8 mouse cellular contexts compared by ENCODE assay signal in genomic region chr5:111059140-111059921, GRCm38 (mm10).
DNase-seq lines count a peak whose midpoint lies in the region; ATAC-seq and TF ChIP-seq lines count a peak whose summit lies in the region.

No protein-coding gene starts in this region.

- no peak for TF ChIP-seq EP300 in heart, adult 2 months (IDR thresholded peaks at IDR 0.05; ENCODE audit: insufficient read depth, low read depth, low read length)

- no peak overlapping the region for H3K9ac ChIP-seq in heart, adult 2 months (ENCODE audit: low read depth, low read length)
- no peak overlapping the region for H3K9ac ChIP-seq in heart, embryonic 11.5 days (ENCODE audit: low read depth, low read length)
- no peak overlapping the region for H3K9ac ChIP-seq in limb, embryonic 15.5 days

- intact Hi-C loops in heart, adult 2 months (cut with DNase I) = loop anchor here (5.0 kb wide), 1 partner anchor 77 kb away; no protein-coding TSS in a partner anchor

- no peaks in the 10 kb centered on the region for H3K27me3 ChIP-seq in heart, adult 2 months (ENCODE audit: control insufficient read depth, insufficient read depth, low read length)
- peaks cover 42% of the 10 kb centered on the region for H3K27me3 ChIP-seq in heart, embryonic 11.5 days (ENCODE audit: control insufficient read depth, insufficient read depth, low read length)
- H3K27me3 ChIP-seq in limb, embryonic 15.5 days = no peaks in the 10 kb centered on the region

- no peak for TF ChIP-seq CTCF in heart, adult 2 months (IDR thresholded peaks at IDR 0.05)

- peaks cover 1% of the 10 kb centered on the region; the same call in 1 of the 2 replicates for H3K79me2 ChIP-seq in heart, adult 2 months (replicated peaks; ENCODE audit: control insufficient read depth, insufficient read depth, low read length)

- no peak overlapping the region for H3K4me2 ChIP-seq in heart, embryonic 11.5 days
- no peak overlapping the region for H3K4me2 ChIP-seq in limb, embryonic 15.5 days

- H3K4me1 ChIP-seq in heart, adult 2 months (ENCODE audit: control insufficient read depth, insufficient read depth, low read length) = peaks cover 14% of the 10 kb centered on the region
- H3K4me1 ChIP-seq in heart, embryonic 11.5 days (ENCODE audit: control insufficient read depth, insufficient read depth, low read length) = peaks cover 23% of the 10 kb centered on the region
- peaks cover 48% of the 10 kb centered on the region for H3K4me1 ChIP-seq in limb, embryonic 15.5 days

- no peaks in the 10 kb centered on the region for H3K9me3 ChIP-seq in heart, embryonic 11.5 days (replicated peaks; ENCODE audit: control insufficient read depth, low read length)
- H3K9me3 ChIP-seq in limb, embryonic 15.5 days = no peaks in the 10 kb centered on the region

- no peak overlapping the region for H3K4me3 ChIP-seq in heart, adult 2 months
- no peak overlapping the region for H3K4me3 ChIP-seq in heart, embryonic 11.5 days (ENCODE audit: low read depth, low read length)
- no peak overlapping the region for H3K4me3 ChIP-seq in limb, embryonic 15.5 days

- H3K27ac ChIP-seq in heart, adult 2 months = peak overlapping the region; percentile 62
- no peak overlapping the region for H3K27ac ChIP-seq in heart, embryonic 11.5 days (ENCODE audit: low read depth, low read length)
- peak overlapping the region; percentile 47 for H3K27ac ChIP-seq in limb, embryonic 15.5 days

- 56% methylated on average over 11 of the region's 11 CpGs for WGBS in heart, adult 2 months
- WGBS in heart, embryonic 11.5 days (ENCODE audit: insufficient replicate concordance) = 74% methylated on average over 11 of the region's 11 CpGs
- 44% methylated on average over 11 of the region's 11 CpGs for WGBS in limb, embryonic 15.5 days

- no peaks in the 10 kb centered on the region for H3K36me3 ChIP-seq in heart, adult 2 months (ENCODE audit: control insufficient read depth, insufficient read depth, low read length)
- H3K36me3 ChIP-seq in heart, embryonic 11.5 days (ENCODE audit: control insufficient read depth, insufficient read depth, low read length) = no peaks in the 10 kb centered on the region
- no peaks in the 10 kb centered on the region for H3K36me3 ChIP-seq in limb, embryonic 15.5 days

- TF ChIP-seq POLR2A in heart, adult 2 months (IDR thresholded peaks at IDR 0.05; ENCODE audit: insufficient read depth, low read depth, low read length) = no peak

- peak; percentile 49 to 56 for DNase-seq in heart, adult 2 months
- peak; percentile 53 to 59 for DNase-seq in B cell, adult 2 months
- no peak for DNase-seq in left cerebral cortex, adult 18-20 months (ENCODE audit: low spot score in 2 of 2)
- DNase-seq in embryo, embryonic 9.5 days (ENCODE audit: extremely low spot score) = no peak
- DNase-seq in cerebellum, postnatal 4 days (ENCODE audit: low spot score in 2 of 2) = no peak

- no peak for ATAC-seq in heart, embryonic 11.5 days (replicated peaks; ENCODE audit: insufficient number of reproducible peaks, low FRiP score, low TSS enrichment)
- peak; percentile 74 for ATAC-seq in common myeloid progenitor, adult 5-6 weeks (replicated peaks; ENCODE audit: low read depth, poor library complexity, severe bottlenecking)
- no peak for ATAC-seq in limb, embryonic 15.5 days (ENCODE audit: insufficient number of reproducible peaks, low FRiP score, low TSS enrichment, low read depth)

Comparison
In these comparisons a context has a peak if more than half of its experiments do, and no peak if none do; other contexts are left out.
1. DNase-seq: peak in heart, adult 2 months (2 of 2) and B cell, adult 2 months (2 of 2); none in left cerebral cortex, adult 18-20 months (0 of 2), embryo, embryonic 9.5 days (single experiment) and cerebellum, postnatal 4 days (0 of 2).